Mouse (Mus musculus) thymus, postnatal 4 days (tissue): Measurements from ENCODE around the gene Gpr61.

Experiments
- DNase-seq: peaks from one replicate; pipeline ENCODE4 v3.0.0; 2021

Gene Gpr61

GRCm38 (mm10) chr3:108126327-108126726 is 28.4 kb downstream of the Gpr61 start:
- DNase-seq, result no peak

DNA sequence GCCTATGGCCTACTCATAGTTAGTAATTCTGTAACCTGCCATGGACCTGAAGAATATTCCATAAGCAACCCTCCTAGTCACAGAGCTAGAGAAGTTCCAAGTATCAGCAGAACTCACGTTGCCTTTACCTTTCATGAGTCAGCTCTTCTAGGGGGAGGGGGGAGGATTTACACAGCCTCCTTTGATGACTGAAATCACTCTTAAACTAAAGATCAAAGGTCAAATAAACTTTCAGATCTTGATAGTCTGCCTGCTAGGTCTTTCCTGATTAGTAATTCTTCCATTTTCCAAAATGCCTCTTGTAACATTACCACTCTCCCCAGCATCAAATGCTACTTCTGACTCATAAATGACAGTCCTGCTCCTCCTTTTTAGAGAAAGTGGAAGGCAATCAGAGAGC is 30.6 kb downstream of the Gpr61 start:
- DNase-seq, result no peak

GRCm38 (mm10) chr3:108123242-108123641 is 31.4 kb downstream of the Gpr61 start:
- DNase-seq, result no peak

GRCm38 (mm10) chr3:108121101-108121500 is 33.6 kb downstream of the Gpr61 start:
- DNase-seq, result no peak

DNA sequence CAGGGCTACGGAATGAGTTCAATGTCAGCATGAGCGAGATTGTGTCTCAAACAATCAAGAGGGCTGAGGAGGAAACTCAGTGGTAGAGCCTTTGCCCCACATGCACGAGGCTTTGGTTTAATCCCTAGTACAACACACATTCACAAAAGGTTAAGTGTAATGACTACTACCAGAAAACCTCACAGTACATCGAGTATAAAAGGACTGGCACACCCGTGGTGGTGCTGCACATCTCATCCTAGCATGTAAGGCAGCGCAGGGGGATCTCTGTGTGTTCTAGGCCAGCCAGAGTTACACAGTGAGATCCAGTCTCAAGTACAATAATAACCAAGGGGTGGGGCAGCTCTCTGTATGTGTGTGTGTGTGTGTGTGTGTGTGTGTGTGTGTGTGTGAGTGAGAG is 37.2 kb downstream of the Gpr61 start:
- DNase-seq, result no peak

- DNase-seq, result no peak
These were observed 40.9 kb downstream of the Gpr61 start for GRCm38 (mm10) chr3:108113591-108114289.

DNA sequence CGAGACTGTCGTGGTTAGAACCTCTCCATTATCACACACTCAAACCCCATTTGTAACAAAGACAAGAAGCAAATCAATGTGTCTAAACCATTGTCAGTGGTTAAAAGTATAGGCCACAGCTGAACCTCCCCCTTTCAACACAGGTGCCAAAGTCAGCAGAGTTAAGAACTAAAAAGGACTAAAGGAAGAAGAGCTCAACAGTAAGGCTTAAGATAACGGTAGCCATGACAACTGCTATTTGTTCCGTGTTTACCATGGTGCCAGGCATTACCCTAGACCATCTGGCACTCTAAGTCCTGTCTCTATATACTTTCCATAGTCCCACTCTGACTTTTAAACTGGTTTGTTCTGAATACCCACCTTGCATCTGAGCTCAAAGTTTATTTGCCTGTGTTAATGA is 42.0 kb downstream of the Gpr61 start:
- DNase-seq, result no peak

- no peak for DNase-seq
These were observed 42.4 kb downstream of the Gpr61 start for GRCm38 (mm10) chr3:108112246-108112645.

DNA sequence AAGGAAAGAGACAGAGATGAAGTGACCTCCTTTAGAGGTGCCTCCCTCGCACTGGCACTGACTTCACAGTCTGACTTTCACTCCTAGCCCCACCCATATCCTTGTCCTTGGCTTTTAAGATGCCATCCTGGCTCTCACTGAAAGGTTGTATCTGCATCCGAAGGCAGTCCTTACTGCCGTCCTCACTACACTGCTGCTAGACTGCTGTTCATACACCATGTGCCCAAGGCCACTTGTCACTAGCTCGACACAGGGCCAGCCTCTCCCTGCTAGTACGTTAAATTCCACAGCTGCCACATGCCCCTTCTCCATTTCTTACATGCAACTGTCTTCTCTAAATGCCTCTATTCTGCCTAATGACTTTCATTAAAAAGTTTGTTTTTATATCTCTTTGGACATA is 43.4 kb downstream of the Gpr61 start:
- DNase-seq, result no peak

DNA sequence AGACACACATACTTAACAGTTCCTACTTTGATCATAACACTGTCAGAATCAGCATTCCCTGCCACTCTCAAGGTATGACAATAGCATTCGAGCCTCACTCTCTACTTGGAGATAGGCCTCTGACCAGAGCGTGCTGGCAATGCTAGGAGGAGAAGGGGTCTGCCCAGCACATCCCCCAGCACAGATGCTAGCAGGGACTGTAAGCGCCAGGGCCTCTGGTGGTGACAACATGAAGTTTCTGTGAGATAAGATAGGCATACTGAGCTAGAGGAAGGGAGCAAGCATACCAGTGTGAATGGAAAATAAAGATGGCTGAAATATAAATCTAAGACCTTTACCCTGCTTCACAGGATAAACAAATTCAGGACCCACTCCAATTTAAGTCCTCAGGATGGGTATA is 49.4 kb downstream of the Gpr61 start:
- DNase-seq, result no peak

DNA sequence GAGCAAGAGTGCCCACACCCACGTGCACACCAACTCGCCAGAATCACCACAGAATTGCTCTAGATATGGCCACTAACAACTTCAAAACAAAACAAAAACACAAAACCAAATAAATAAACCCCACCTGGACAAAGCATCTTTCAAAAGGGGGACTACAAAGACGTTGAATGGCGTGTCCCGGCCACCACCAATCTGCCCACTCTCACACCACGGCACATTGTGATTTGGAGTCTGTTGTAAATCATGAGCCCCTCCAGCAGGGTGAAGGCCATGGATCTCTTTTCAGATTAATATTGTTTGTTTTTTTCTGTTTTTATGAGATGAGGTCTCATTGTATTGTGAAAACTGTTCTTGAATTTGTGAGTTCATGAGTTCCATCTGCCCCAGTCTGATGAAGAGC is 52.6 kb downstream of the Gpr61 start:
- DNase-seq, result no peak

- DNase-seq, result no peak
These were observed 53.1 kb downstream of the Gpr61 start for GRCm38 (mm10) chr3:108101594-108101993.
